Mouse (Mus musculus) intestine, postnatal 0 days (tissue): ENCODE results near the gene Wdr13. TPM values are rescaled to one million over a fixed set of nuclear protein-coding genes. Genes with fewer than 3 reads are reported as not detected.

Experiments used
- ATAC-seq: fragments of 200-750 bp; cut with Nextera tagmentation; 2 replicates; pipeline ENCODE4 v1.8.0; 2017; ENCODE audit warnings: mild to moderate bottlenecking, moderate TSS enrichment, moderate library complexity
- H3K27ac ChIP-seq: fragments of 300-500 bp; sonication (generic); 2 replicates; pipeline ENCODE4 v1.5.1; 2014; ENCODE audit warnings: mild to moderate bottlenecking, low read depth, low read length, moderate library complexity
- H3K27me3 ChIP-seq: fragments of 300-500 bp; sonication (generic); replicated peaks from 2 replicates; pipeline ENCODE4 v1.6.1; 2014; ENCODE audit warnings: low read length, mixed read lengths; ENCODE audit not compliant: control insufficient read depth, insufficient read depth
- H3K36me3 ChIP-seq: fragments of 300-500 bp; sonication (generic); 2 replicates; pipeline ENCODE4 v1.6.1; 2014; ENCODE audit warnings: mild to moderate bottlenecking, moderate library complexity; ENCODE audit not compliant: control insufficient read depth, insufficient read depth
- H3K4me1 ChIP-seq: fragments of 300-500 bp; sonication (generic); replicated peaks from 2 replicates; pipeline ENCODE4 v1.6.1; 2014; ENCODE audit warnings: antibody characterized with exemption, low read length, mixed read lengths; ENCODE audit not compliant: control insufficient read depth, insufficient read depth
- H3K4me2 ChIP-seq: fragments of 300-500 bp; sonication (generic); replicated peaks from 2 replicates; pipeline ENCODE4 v1.6.1; 2014; ENCODE audit warnings: low read depth, mild to moderate bottlenecking, moderate library complexity
- H3K4me3 ChIP-seq: fragments of 300-500 bp; sonication (generic); 2 replicates; pipeline ENCODE4 v1.5.1; 2014; ENCODE audit warnings: low read depth, low read length
- H3K9ac ChIP-seq: fragments of 300-500 bp; sonication (generic); 2 replicates; pipeline ENCODE4 v1.6.1; 2014; ENCODE audit warnings: mild to moderate bottlenecking, low read depth, low read length
- H3K9me3 ChIP-seq: fragments of 300-500 bp; sonication (generic); 2 replicates; pipeline ENCODE4 v1.6.1; 2016; ENCODE audit warnings: mixed run types; ENCODE audit not compliant: control insufficient read depth
- CTCF ChIP-seq: sonication (generic); IDR thresholded peaks from 2 replicates; pipeline ENCODE4 v1.5.1; 2016; ENCODE audit warnings: low read depth, mild to moderate bottlenecking, control low read depth, antibody characterized with exemption, moderate library complexity
- WGBS: fragments of 180-500 bp; shearing (Covaris S2); extraction: QIAGEN DNeasy Blood & Tissue Kit; methylation state at CpG from one replicate; pipeline ENCODE4 v1.1.7; 2014; 5-methylcytosine and 5-hydroxymethylcytosine counted together
- polyA plus RNA-seq: library from polyadenylated mRNA; unstranded; fragments of >200 nt; fragmentation: Nextera tagmentation; extraction: Ambion mirVana; gene quantifications from 2 replicates; pipeline ENCODE4 v1.2.1, GENCODE M21; 2015

The Wdr13 gene
- polyA plus RNA-seq, 1 experiment from 2014 or later: 10.1 TPM

GRCm38 (mm10) chrX:8141058-8141457 is 8.4 kb upstream of the Wdr13 start:
- Histone ChIP-seq H3K27ac (no peak overlapping the region), H3K9me3 (no peaks in the 10 kb centered on the region), H3K27me3 (no peaks in the 10 kb centered on the region), H3K4me3 (no peak overlapping the region), H3K9ac (no peak overlapping the region), H3K4me2 (no peak overlapping the region), H3K4me1 (no peaks in the 10 kb centered on the region), H3K36me3 (peaks cover 16% of the 10 kb centered on the region)
- no peak for TF ChIP-seq CTCF
- 69% methylated on average over 3 of the region's 3 CpGs for WGBS
- ATAC-seq: no peak

- no peak overlapping the region for H3K4me2 ChIP-seq
- 80% methylated on average over 2 of the region's 2 CpGs for WGBS
- H3K4me3 ChIP-seq: no peak overlapping the region
- no peak overlapping the region for H3K27ac ChIP-seq
- no peak for TF ChIP-seq CTCF
- no peaks in the 10 kb centered on the region for H3K9me3 ChIP-seq
- H3K4me1 ChIP-seq: no peaks in the 10 kb centered on the region
- H3K36me3 ChIP-seq: peaks cover 16% of the 10 kb centered on the region
- H3K27me3 ChIP-seq: no peaks in the 10 kb centered on the region
- no peak overlapping the region for H3K9ac ChIP-seq
- no peak for ATAC-seq
Measured at GRCm38 (mm10) chrX:8140446-8140845, 7.8 kb upstream of the Wdr13 start.

GRCm38 (mm10) chrX:8139480-8139879 is 6.8 kb upstream of the Wdr13 start:
- Histone ChIP-seq H3K9me3 (no peaks in the 10 kb centered on the region), H3K9ac (no peak overlapping the region), H3K27ac (no peak overlapping the region), H3K36me3 (peaks cover 16% of the 10 kb centered on the region), H3K27me3 (no peaks in the 10 kb centered on the region), H3K4me1 (no peaks in the 10 kb centered on the region), H3K4me3 (no peak overlapping the region), H3K4me2 (no peak overlapping the region)
- peak; percentile 27 for TF ChIP-seq CTCF
- 28% methylated on average over 1 of the region's 1 CpGs for WGBS
- ATAC-seq: no peak

GRCm38 (mm10) chrX:8135886-8136285 is 3.2 kb upstream of the Wdr13 start:
- Histone ChIP-seq H3K4me2 (no peak overlapping the region), H3K4me3 (no peak overlapping the region), H3K9ac (no peak overlapping the region), H3K27me3 (no peaks in the 10 kb centered on the region), H3K9me3 (no peaks in the 10 kb centered on the region), H3K4me1 (no peaks in the 10 kb centered on the region), H3K36me3 (peaks cover 3% of the 10 kb centered on the region), H3K27ac (no peak overlapping the region)
- WGBS: 48% methylated on average over 2 of the region's 2 CpGs
- TF ChIP-seq CTCF: no peak
- no peak for ATAC-seq

GRCm38 (mm10) chrX:8131393-8131792 is 1.3 kb downstream of the Wdr13 start:
- no peak overlapping the region for H3K27ac ChIP-seq

GRCm38 (mm10) chrX:8125235-8125634 is 7.5 kb downstream of the Wdr13 start:
- no peak overlapping the region for H3K27ac ChIP-seq
- no peak overlapping the region for H3K9ac ChIP-seq
- peak; percentile 50 for TF ChIP-seq CTCF
- no peaks in the 10 kb centered on the region for H3K27me3 ChIP-seq
- no peak for ATAC-seq
- no peak overlapping the region for H3K4me3 ChIP-seq
- H3K4me2 ChIP-seq: no peak overlapping the region
- no peaks in the 10 kb centered on the region for H3K4me1 ChIP-seq
- WGBS: 77% methylated on average over 7 of the region's 7 CpGs
- H3K36me3 ChIP-seq: peaks cover 24% of the 10 kb centered on the region; the same call in 1 of the 2 replicates
- H3K9me3 ChIP-seq: no peaks in the 10 kb centered on the region

More at GRCm38 (mm10) chrX:8131393-8131792, 1.3 kb downstream of the Wdr13 start:
- H3K9me3 ChIP-seq: no peaks in the 10 kb centered on the region
- TF ChIP-seq CTCF: no peak
- no peaks in the 10 kb centered on the region for H3K27me3 ChIP-seq
- no peak overlapping the region for H3K9ac ChIP-seq
- peak overlapping the region; percentile 60 for H3K4me2 ChIP-seq
- peak overlapping the region; percentile 43; the same call in 1 of the 2 replicates for H3K4me3 ChIP-seq
- H3K36me3 ChIP-seq: peaks cover 19% of the 10 kb centered on the region; the same call in 1 of the 2 replicates
- ATAC-seq: no peak
- WGBS: 88% methylated on average over 17 of the region's 17 CpGs
- no peaks in the 10 kb centered on the region for H3K4me1 ChIP-seq
